In genomic region chr8:37159481-37159880, GRCm38 (mm10) we compare ENCODE assay signal across 8 mouse cellular contexts.
DNase-seq lines count a peak whose midpoint lies in the region; ATAC-seq lines count a peak whose summit lies in the region.

No protein-coding gene starts in this region.

- H3K9ac ChIP-seq in neural tube, embryonic 15.5 days (replicated peaks): no peak overlapping the region
- no peak overlapping the region for H3K9ac ChIP-seq in forebrain, embryonic 14.5 days (ENCODE audit: low read length)

- no peaks in the 10 kb centered on the region for H3K27me3 ChIP-seq in neural tube, embryonic 15.5 days (replicated peaks)
- H3K27me3 ChIP-seq in forebrain, embryonic 14.5 days (replicated peaks; ENCODE audit: control insufficient read depth, insufficient read depth, low read length): no peaks in the 10 kb centered on the region

- 11% methylated on average over 9 of the region's 9 CpGs for WGBS in neural tube, embryonic 15.5 days
- WGBS in forebrain, embryonic 14.5 days: 6% methylated on average over 9 of the region's 9 CpGs

- H3K9me3 ChIP-seq in neural tube, embryonic 15.5 days (replicated peaks): no peaks in the 10 kb centered on the region
- H3K9me3 ChIP-seq in forebrain, embryonic 14.5 days (replicated peaks; ENCODE audit: control insufficient read depth, low read length): no peaks in the 10 kb centered on the region

- no peak overlapping the region for H3K27ac ChIP-seq in neural tube, embryonic 15.5 days (replicated peaks)
- H3K27ac ChIP-seq in forebrain, embryonic 14.5 days (ENCODE audit: low read depth, low read length): no peak overlapping the region

- no peak for ATAC-seq in neural tube, embryonic 15.5 days (ENCODE audit: low FRiP score)
- peak; percentile 52; the same call in 1 of the 2 replicates for ATAC-seq in forebrain, embryonic 14.5 days
- no peak for ATAC-seq in monocyte, adult 5-6 weeks (replicated peaks; ENCODE audit: insufficient number of reproducible peaks, low FRiP score, low TSS enrichment, poor library complexity, severe bottlenecking)

- H3K4me2 ChIP-seq in neural tube, embryonic 15.5 days: no peak overlapping the region
- H3K4me2 ChIP-seq in forebrain, embryonic 14.5 days (ENCODE audit: low read length): no peak overlapping the region

- no peak overlapping the region for H3K4me3 ChIP-seq in neural tube, embryonic 15.5 days (replicated peaks)
- H3K4me3 ChIP-seq in forebrain, embryonic 14.5 days (ENCODE audit: low read depth, low read length): no peak overlapping the region

- no peaks in the 10 kb centered on the region for H3K36me3 ChIP-seq in neural tube, embryonic 15.5 days
- H3K36me3 ChIP-seq in forebrain, embryonic 14.5 days (ENCODE audit: control insufficient read depth, insufficient read depth, low read length): no peaks in the 10 kb centered on the region

- no peaks in the 10 kb centered on the region for H3K4me1 ChIP-seq in neural tube, embryonic 15.5 days
- no peaks in the 10 kb centered on the region for H3K4me1 ChIP-seq in forebrain, embryonic 14.5 days (ENCODE audit: control insufficient read depth, insufficient read depth, low read length)

- peak; percentile 59 for DNase-seq in neural tube, embryonic 10.5 days (ENCODE audit: extremely low spot score, low spot score)
- peak; percentile 10 for DNase-seq in c-Kit-positive CD71-negative TER-119-negative erythroid progenitor cells, embryonic 14.5 days (ENCODE audit: low read depth)
- peak; percentile 85 for DNase-seq in forebrain, embryonic 14.5 days (ENCODE audit: low spot score)
- DNase-seq in kidney, postnatal 36 days: peak; percentile 65 to 87
- DNase-seq in lung, adult 18-20 months: peak; percentile 7 to 15
- DNase-seq in right cerebral cortex, adult 18-20 months: peak; percentile 81

Comparison
In these comparisons a context has a peak if more than half of its experiments do, and no peak if none do; other contexts are left out.
1. DNase-seq: peak in every context shown above with its lines; median percentile 85 in forebrain, embryonic 14.5 days; 81 in right cerebral cortex, adult 18-20 months; 76 in kidney, postnatal 36 days; 59 in neural tube, embryonic 10.5 days; 11 in lung, adult 18-20 months; 10 in c-Kit-positive CD71-negative TER-119-negative erythroid progenitor cells, embryonic 14.5 days.